Mouse (Mus musculus) cerebellum, adult 2 months (tissue): ENCODE measurements around the gene Ptgr1.

ENCODE experiments used
- CTCF ChIP-seq: fragments of 200-500 bp; IDR thresholded peaks from 2 replicates; pipeline ENCODE4 v1.5.1; 2011; ENCODE audit warnings: low read depth, mild to moderate bottlenecking, control low read depth, low read length, moderate library complexity, borderline replicate concordance; ENCODE audit not compliant: insufficient read depth
- POLR2A ChIP-seq: fragments of 200-500 bp; IDR thresholded peaks from 2 replicates; pipeline ENCODE4 v1.6.1; 2011; ENCODE audit warnings: low read length, control low read depth, borderline replicate concordance; ENCODE audit not compliant: insufficient read depth

- TF ChIP-seq CTCF (no peak), POLR2A (no peak)
Observed at GRCm38 (mm10) chr4:59011446-59011845, 24.5 kb upstream of the Ptgr1 start.
